Mouse (Mus musculus) CH12.LX (cell line): ENCODE measurements around the gene Zfp281. TPM values are rescaled to one million over a fixed set of nuclear protein-coding genes. Genes with fewer than 3 reads are reported as not detected.

Experiments used
- DNase-seq: peaks from one replicate; pipeline ENCODE4 v3.0.0-alpha.2; 2013; ENCODE audit errors: extremely low read depth
- H3K27ac ChIP-seq: 2 replicates; pipeline ENCODE4 v1.5.1; 2012; ENCODE audit warnings: low read depth, mild to moderate bottlenecking, control low read depth, moderate library complexity; ENCODE audit not compliant: insufficient read depth
- H3K27me3 ChIP-seq: replicated peaks from 2 replicates; pipeline ENCODE3; 2012; ENCODE audit warnings: inconsistent platforms
- H3K36me3 ChIP-seq, 2 experiments: replicated peaks in 1 of 2; 2 replicates each; pipeline versions ENCODE3 to v1.6.1; 2012; ENCODE audit warnings: inconsistent platforms in 1 of 2, low read length in 1 of 2, mild to moderate bottlenecking in 1 of 2, mixed read lengths in 1 of 2, moderate library complexity in 1 of 2; ENCODE audit not compliant: control insufficient read depth in 1 of 2, insufficient read depth in 1 of 2
- H3K4me1 ChIP-seq, 2 experiments: 2 replicates each; pipeline ENCODE4 v1.6.1; 2012; ENCODE audit warnings: inconsistent platforms in 1 of 2, moderate library complexity in 1 of 2; ENCODE audit not compliant: insufficient read depth in 2 of 2, control insufficient read depth in 1 of 2
- H3K4me2 ChIP-seq: 2 replicates; pipeline ENCODE4 v1.6.1; 2012; ENCODE audit warnings: low read depth, mild to moderate bottlenecking, control low read depth; ENCODE audit not compliant: poor library complexity, insufficient read depth, severe bottlenecking
- H3K4me3 ChIP-seq, 3 experiments: fragments of 150-350 bp in 1 of 3; sonication (generic) in 1 of 3; replicated peaks in 1 of 3; 2 replicates each; pipeline versions ENCODE3 to v1.5.1; 2011 to 2012; ENCODE audit warnings: low read depth in 2 of 3, low read length in 2 of 3, mild to moderate bottlenecking in 2 of 3, moderate library complexity in 2 of 3, control low read depth in 1 of 3, improper control_type of control experiment in 1 of 3, inconsistent platforms in 1 of 3, mixed read lengths in 1 of 3; ENCODE audit not compliant: poor library complexity in 1 of 3
- H3K79me2 ChIP-seq: replicated peaks from 2 replicates; pipeline ENCODE4 v1.6.1; 2012; ENCODE audit warnings: mild to moderate bottlenecking, moderate library complexity; ENCODE audit not compliant: control insufficient read depth, poor library complexity, insufficient read depth, severe bottlenecking; ENCODE audit errors: extremely low read depth
- H3K9ac ChIP-seq: 2 replicates; pipeline ENCODE4 v1.6.1; 2012; ENCODE audit warnings: low read depth, mild to moderate bottlenecking, control low read depth, moderate library complexity; ENCODE audit not compliant: insufficient read depth
- H3K9me3 ChIP-seq: replicated peaks from 2 replicates; pipeline ENCODE3; 2012; ENCODE audit warnings: low read length, inconsistent platforms, mixed read lengths
- BHLHE40 ChIP-seq: IDR thresholded peaks from 2 replicates; pipeline ENCODE4 v1.6.1; 2011; ENCODE audit warnings: mild to moderate bottlenecking, low read depth, low read length, improper control_type of control experiment
- CHD1 ChIP-seq: IDR thresholded peaks from 2 replicates; pipeline ENCODE4 v1.6.1; 2012; ENCODE audit warnings: low read depth, low read length, improper control_type of control experiment, inconsistent platforms
- CHD2 ChIP-seq: IDR thresholded peaks from 2 replicates; pipeline ENCODE4 v1.6.1; 2011; ENCODE audit warnings: low read length, improper control_type of control experiment
- CTCF ChIP-seq, 2 experiments: IDR thresholded peaks in 1 of 2; conservative IDR thresholded peaks in 1 of 2; 2 replicates each; pipeline ENCODE4 v1.5.1; 2011 to 2012; ENCODE audit warnings: low read depth in 2 of 2, low read length in 2 of 2, improper control_type of control experiment in 1 of 2, inconsistent platforms in 1 of 2, mild to moderate bottlenecking in 1 of 2, moderate library complexity in 1 of 2
- ELF1 ChIP-seq: IDR thresholded peaks from 2 replicates; pipeline ENCODE4 v1.6.1; 2014; ENCODE audit warnings: low read depth, mild to moderate bottlenecking, inconsistent platforms, low read length, improper control_type of control experiment
- EP300 ChIP-seq: IDR thresholded peaks from 2 replicates; pipeline ENCODE4 v1.6.1; 2011; ENCODE audit warnings: low read length, improper control_type of control experiment
- ETS1 ChIP-seq: conservative IDR thresholded peaks from 2 replicates; pipeline ENCODE4 v1.6.1; 2012; ENCODE audit warnings: low read depth, mild to moderate bottlenecking, inconsistent platforms, low read length, improper control_type of control experiment, moderate library complexity
- GABPA ChIP-seq: IDR thresholded peaks from 2 replicates; pipeline ENCODE4 v1.6.1; 2012; ENCODE audit warnings: low read depth, low read length, improper control_type of control experiment, inconsistent platforms; ENCODE audit not compliant: insufficient replicate concordance
- HCFC1 ChIP-seq: IDR thresholded peaks from 2 replicates; pipeline ENCODE4 v1.6.1; 2012; ENCODE audit warnings: low read depth, mild to moderate bottlenecking, inconsistent platforms, low read length, improper control_type of control experiment
- IRF4 ChIP-seq: IDR thresholded peaks from 2 replicates; pipeline ENCODE4 v1.6.1; 2014; ENCODE audit warnings: low read depth, mild to moderate bottlenecking, inconsistent platforms, low read length, improper control_type of control experiment
- JUN ChIP-seq: IDR thresholded peaks from 2 replicates; pipeline ENCODE4 v1.6.1; 2011; ENCODE audit warnings: low read depth, mild to moderate bottlenecking, low read length, improper control_type of control experiment, moderate library complexity; ENCODE audit not compliant: insufficient read depth
- JUND ChIP-seq: conservative IDR thresholded peaks from 2 replicates; pipeline ENCODE4 v1.6.1; 2011; ENCODE audit warnings: low read depth, low read length, improper control_type of control experiment
- MAZ ChIP-seq: IDR thresholded peaks from 2 replicates; pipeline ENCODE4 v1.6.1; 2012; ENCODE audit warnings: low read depth, mild to moderate bottlenecking, inconsistent platforms, low read length, improper control_type of control experiment, moderate library complexity
- MEF2A ChIP-seq: IDR thresholded peaks from 2 replicates; pipeline ENCODE4 v1.6.1; 2014; ENCODE audit warnings: low read depth, mild to moderate bottlenecking, inconsistent platforms, low read length, improper control_type of control experiment, borderline replicate concordance
- NELFE ChIP-seq: IDR thresholded peaks from 2 replicates; pipeline ENCODE4 v1.6.1; 2011; ENCODE audit warnings: low read depth, low read length, improper control_type of control experiment
- POLR2A ChIP-seq: IDR thresholded peaks from 2 replicates; pipeline ENCODE4 v1.6.1; 2011; ENCODE audit warnings: low read depth, mild to moderate bottlenecking, improper control_type of control experiment, low read length
- SMC3 ChIP-seq: IDR thresholded peaks from 2 replicates; pipeline ENCODE4 v1.6.1; 2011; ENCODE audit warnings: low read depth, low read length, improper control_type of control experiment
- TBP ChIP-seq: conservative IDR thresholded peaks from 2 replicates; pipeline ENCODE4 v1.6.1; 2011; ENCODE audit warnings: low read depth, low read length, improper control_type of control experiment
- TCF12 ChIP-seq: IDR thresholded peaks from 2 replicates; pipeline ENCODE4 v1.6.1; 2014; ENCODE audit warnings: low read depth, mild to moderate bottlenecking, inconsistent platforms, low read length, improper control_type of control experiment
- USF2 ChIP-seq: conservative IDR thresholded peaks from 2 replicates; pipeline ENCODE4 v1.6.1; 2011; ENCODE audit warnings: low read depth, low read length, improper control_type of control experiment
- ZKSCAN1 ChIP-seq: IDR thresholded peaks from 2 replicates; pipeline ENCODE4 v1.6.1; 2012; ENCODE audit warnings: low read depth, inconsistent platforms, low read length, improper control_type of control experiment, borderline replicate concordance
- ZMIZ1 ChIP-seq: IDR thresholded peaks from 2 replicates; pipeline ENCODE4 v1.6.1; 2012; ENCODE audit warnings: low read depth, mild to moderate bottlenecking, inconsistent platforms, low read length, improper control_type of control experiment
- dilution Hi-C: fragments of 300-500 bp; cut with MboI; formaldehyde crosslinking; loops from 2 replicates; pipeline ENCODE4 v1.14.3; 2020; ENCODE audit warnings: low sequenced_read_pairs; ENCODE audit not compliant: extremely low pct_unique_long_range_greater_than_20kb, extremely low pct_ligation_motif_present
- in situ Hi-C: fragments of 300-500 bp; cut with MboI; formaldehyde crosslinking; loops from 3 replicates; pipeline ENCODE4 v1.14.3; 2019; ENCODE audit warnings: low sequenced_read_pairs, low pct_ligation_motif_present, low pct_unique_long_range_greater_than_20kb, mixed read lengths
- polyA plus RNA-seq: library from polyadenylated mRNA; unstranded; fragments of >175 nt; gene quantifications from 2 replicates; pipeline ENCODE4 v1.2.1, GENCODE M21; 2012; ENCODE audit warnings: low read depth; ENCODE audit not compliant: insufficient read length
- total RNA-seq, 2 experiments: library from RNA; depleted of rRNA; stranded (reverse); fragments of 300-350 nt in 1 of 2; fragments of >200 nt in 1 of 2; gene quantifications; 2 replicates each; pipeline ENCODE4 v1.2.3; 2012 to 2014

Gene Zfp281
- total and polyA plus RNA-seq, 3 experiments, result 17.2 to 39.5 (median 20.7) TPM

GRCm38 (mm10) chr1:136673293-136673692 is 48.6 kb downstream of the Zfp281 start:
- TF ChIP-seq TBP, result 0 out of 2 replicates have a peak, but pooled peaks have one; percentile 31
- TF ChIP-seq CHD1, result no peak
- no peak for TF ChIP-seq NELFE
- TF ChIP-seq TCF12, result 0 out of 2 replicates have a peak, but pooled peaks have one; percentile 33
- peak; percentile 44; the same call in 1 of the 2 replicates for TF ChIP-seq MEF2A
- TF ChIP-seq POLR2A, result no peak
- TF ChIP-seq EP300, result peak; percentile 99
- TF ChIP-seq BHLHE40, result 0 out of 2 replicates have a peak, but pooled peaks have one; percentile 40
- no peak for TF ChIP-seq ELF1
- no peak for TF ChIP-seq CHD2
- TF ChIP-seq ZKSCAN1, result no peak
- peak; percentile 95 for TF ChIP-seq JUN
- no peak for TF ChIP-seq CTCF (conservative IDR thresholded peaks at IDR 0.05 in 1 of 2, IDR thresholded peaks at IDR 0.05 in 1 of 2; ENCODE audit: low read depth in 2 of 2, low read length in 2 of 2)
- peak; percentile 97 for TF ChIP-seq IRF4
- no peak for TF ChIP-seq MAZ
- peak; percentile 6; the same call in 1 of the 2 replicates for TF ChIP-seq SMC3
- TF ChIP-seq GABPA, result no peak
- TF ChIP-seq USF2, result no peak
- no peak for TF ChIP-seq ZMIZ1
- no peak for TF ChIP-seq HCFC1
- TF ChIP-seq JUND, result peak; percentile 96
- peak; percentile 62 for TF ChIP-seq ETS1
- H3K27ac ChIP-seq, result no peak overlapping the region
- no peaks in the 10 kb centered on the region for H3K9me3 ChIP-seq
- no peak overlapping the region for H3K9ac ChIP-seq
- H3K4me2 ChIP-seq, result peak overlapping the region; percentile 34
- dilution Hi-C loops (no loop called here), in situ Hi-C loops (no loop called here)
- no peaks in the 10 kb centered on the region for H3K27me3 ChIP-seq
- no peaks in the 10 kb centered on the region for H3K36me3 ChIP-seq
- no peaks in the 10 kb centered on the region for H3K79me2 ChIP-seq
- peaks cover 5 to 42% of the 10 kb centered on the region in 2 experiments for H3K4me1 ChIP-seq
- peak; percentile 60 for DNase-seq
- H3K4me3 ChIP-seq, result no peak overlapping the region
